Mouse (Mus musculus) Patski (cell line): ENCODE results near the gene Otog. TPM values are rescaled to one million over a fixed set of nuclear protein-coding genes. Genes with fewer than 3 reads are reported as not detected.

Experiments
- ATAC-seq: fragments of 100-300 bp; one replicate; pipeline ENCODE4 v1.8.0; 2021
- CTCF ChIA-PET: fragments of 350-600 bp; sonication (Branson Sonifier 250); formaldehyde crosslinking; loops from one replicate; lab custom pipeline; 2022; ENCODE audit warnings: inconsistent platforms; lab: Charles Lee
- POLR2A ChIA-PET: fragments of 350-600 bp; sonication (Branson Sonifier 250); formaldehyde crosslinking; loops from one replicate; lab custom pipeline; 2022; ENCODE audit warnings: antibody characterized with exemption, inconsistent platforms; lab: Charles Lee
- DNase-seq: peaks from one replicate; pipeline ENCODE4 v3.0.0-alpha.2; 2011; ENCODE audit warnings: low read depth, low spot score
- H3K27me3 ChIP-seq: fragments of 371-371 bp; one replicate; pipeline ENCODE4 v1.5.1; 2021
- CTCF ChIP-seq: fragments of 100-300 bp; IDR thresholded peaks from one replicate; pipeline ENCODE4 v1.5.1; 2021
- in situ Hi-C: fragments of 300-500 bp; cut with MboI; formaldehyde crosslinking; loops from 3 replicates; pipeline ENCODE4 v1.11.1; 2018; ENCODE audit warnings: low pct_unique_long_range_greater_than_20kb, mixed read lengths
- polyA plus RNA-seq: library from polyadenylated mRNA; unstranded; gene quantifications from one replicate; pipeline ENCODE4 v1.2.3, GENCODE M21; 2021

Gene Otog
- polyA plus RNA-seq, 1 experiment from 2014 or later: not detected

DNA sequence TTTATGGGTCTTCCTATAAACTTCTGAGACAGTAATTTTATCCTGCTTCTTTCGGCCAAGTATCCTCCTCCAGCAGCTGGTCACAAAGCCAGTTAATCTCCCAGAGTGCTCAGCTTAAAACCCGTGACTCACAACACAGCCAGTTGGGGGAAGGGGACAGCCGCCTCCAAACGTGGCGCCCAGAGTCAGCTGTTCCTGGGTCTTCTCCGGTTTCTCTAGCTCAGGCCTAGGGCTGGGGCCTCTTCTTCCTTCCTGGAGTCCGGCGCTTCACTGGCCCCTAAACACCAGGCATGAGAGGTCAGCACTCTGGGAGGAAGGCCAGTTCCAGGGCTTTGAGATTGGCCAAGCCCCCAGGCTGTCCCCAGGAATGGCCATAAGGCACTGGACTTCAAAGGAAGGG is 112.4 kb downstream of the Otog start:
- ChIA-PET CTCF (interaction anchor here (1.2 kb wide), 1 partner anchor 29 kb away, joined by 4 read pairs; no protein-coding TSS in a partner anchor), POLR2A (no interaction called here)
- TF ChIP-seq CTCF: no peak
- ATAC-seq (no peak), DNase-seq (no peak)
- peaks cover 9% of the 10 kb centered on the region for H3K27me3 ChIP-seq
- in situ Hi-C loops: no loop called here

DNA sequence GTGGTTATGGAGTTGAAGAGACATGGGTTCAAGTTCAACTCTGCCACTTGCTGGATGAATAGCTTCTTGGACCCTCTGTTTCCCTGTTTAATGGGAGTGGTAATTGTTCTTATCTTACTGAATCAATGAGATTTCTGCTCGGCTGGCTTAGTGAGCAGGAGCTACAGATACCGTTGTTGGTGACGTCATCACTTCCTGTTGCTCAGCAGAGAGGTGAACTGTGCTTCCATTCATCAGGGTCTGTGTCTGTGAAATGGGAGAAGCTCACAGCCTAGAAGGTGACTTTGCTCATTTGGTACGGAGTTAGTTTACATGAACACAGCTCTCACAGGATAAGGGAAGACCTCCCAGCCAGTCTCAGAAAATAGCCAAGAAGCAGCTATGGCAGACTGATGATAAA is 113.1 kb downstream of the Otog start:
- peaks cover 9% of the 10 kb centered on the region for H3K27me3 ChIP-seq
- in situ Hi-C loops: no loop called here
- ATAC-seq: no peak
- no peak for TF ChIP-seq CTCF
- DNase-seq: no peak
- CTCF ChIA-PET: interaction anchor here (0.8 kb wide), 1 partner anchor 23 kb away, joined by 3 read pairs; no protein-coding TSS in a partner anchor
- POLR2A ChIA-PET: no interaction called here

Other genes with a start within 250 kb of the Otog start
- 0.05 TPM for gene Abcc6, start 210.7 kb upstream of the Otog start, polyA plus RNA-seq
- gene Nomo1, start 207.3 kb upstream of the Otog start, polyA plus RNA-seq: 100 TPM
- 0.06 TPM for gene Kcnj11, start 140.2 kb upstream of the Otog start, polyA plus RNA-seq
- not detected for gene Abcc8, start 61.0 kb upstream of the Otog start, polyA plus RNA-seq
- not detected for gene Ush1c, start 2.5 kb upstream of the Otog start, polyA plus RNA-seq
- not detected for gene Myod1, start 135.5 kb downstream of the Otog start, polyA plus RNA-seq
- 0.01 TPM for gene Kcnc1, start 155.5 kb downstream of the Otog start, polyA plus RNA-seq